Comparison of ENCODE assay signal across 17 mouse cellular contexts in the genomic region with DNA sequence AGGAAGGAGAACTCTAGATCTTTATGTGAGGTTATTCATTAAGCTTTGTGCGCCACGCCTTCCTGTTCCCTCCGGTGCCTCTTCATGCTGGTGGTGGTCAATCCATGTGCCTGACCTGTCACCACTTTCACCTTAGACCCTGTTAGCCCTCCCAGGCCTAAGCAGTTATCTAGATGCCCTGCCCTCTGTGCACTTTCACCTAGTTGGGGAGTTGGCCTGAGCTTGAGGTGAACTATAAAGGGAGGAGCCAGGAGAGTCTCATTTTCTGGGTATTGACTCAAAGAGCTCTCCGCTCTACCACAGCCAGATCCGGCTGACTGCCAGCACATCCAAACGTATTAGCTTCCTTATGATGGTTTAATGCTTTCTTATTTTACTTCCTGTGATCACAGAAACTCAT. TPM values are rescaled to one million over a fixed set of nuclear protein-coding genes. Genes with fewer than 3 reads are reported as not detected.
DNase-seq lines count a peak whose midpoint lies in the region; ATAC-seq and TF ChIP-seq lines count a peak whose summit lies in the region.
"Had no signal": no experiment of that assay in that cellular context is flagged by ENCODE, and none has a peak within 500 bp of the region (broad histone marks: within the 10 kb centered on the region; RNA-seq: fewer than 3 reads in every experiment).

No protein-coding gene starts in this region.

- H3K4me2 ChIP-seq in intestine, embryonic 16.5 days (ENCODE audit: low read depth, low read length), result no peak overlapping the region
- no peak overlapping the region for H3K4me2 ChIP-seq in stomach, embryonic 14.5 days (replicated peaks; ENCODE audit: low read depth, low read length)

- H3K4me1 ChIP-seq in heart, adult 2 months (ENCODE audit: control insufficient read depth, insufficient read depth, low read length), result peaks cover 5% of the 10 kb centered on the region; the same call in 1 of the 2 replicates
- H3K4me1 ChIP-seq in heart, embryonic 10.5 days, result no peaks in the 10 kb centered on the region
- H3K4me1 ChIP-seq in intestine, embryonic 16.5 days (ENCODE audit: control insufficient read depth, insufficient read depth, low read length), result peaks cover 4% of the 10 kb centered on the region; the same call in 1 of the 2 replicates
- no peaks in the 10 kb centered on the region for H3K4me1 ChIP-seq in stomach, embryonic 14.5 days (ENCODE audit: control insufficient read depth, insufficient read depth, low read length)

- no peak for TF ChIP-seq EP300 in heart, adult 2 months (IDR thresholded peaks at IDR 0.05; ENCODE audit: insufficient read depth, low read depth, low read length)

- WGBS in heart, adult 2 months, result 60% methylated on average over 6 of the region's 6 CpGs
- WGBS in heart, embryonic 10.5 days, result 82% methylated on average over 6 of the region's 6 CpGs
- 63% methylated on average over 6 of the region's 6 CpGs for WGBS in intestine, embryonic 16.5 days
- WGBS in stomach, embryonic 14.5 days, result 72% methylated on average over 6 of the region's 6 CpGs

- intact Hi-C loops in heart, adult 2 months (cut with DNase I), result no loop called here

- no peaks in the 10 kb centered on the region for H3K9me3 ChIP-seq in heart, embryonic 10.5 days
- H3K9me3 ChIP-seq in intestine, embryonic 16.5 days (ENCODE audit: control insufficient read depth, low read length), result no peaks in the 10 kb centered on the region
- no peaks in the 10 kb centered on the region for H3K9me3 ChIP-seq in stomach, embryonic 14.5 days (ENCODE audit: control insufficient read depth, low read depth, low read length)
- H3K9me3 ChIP-seq: G1E had no signal

- H3K9ac ChIP-seq in heart, adult 2 months (ENCODE audit: low read depth, low read length), result no peak overlapping the region
- H3K9ac ChIP-seq in intestine, embryonic 16.5 days (ENCODE audit: low read depth, low read length), result no peak overlapping the region
- no peak overlapping the region for H3K9ac ChIP-seq in stomach, embryonic 14.5 days (replicated peaks; ENCODE audit: low read depth, low read length)

- no peak for TF ChIP-seq CTCF in heart, adult 2 months (IDR thresholded peaks at IDR 0.05)

- H3K79me2 ChIP-seq in heart, adult 2 months (replicated peaks; ENCODE audit: control insufficient read depth, insufficient read depth, low read length), result peaks cover 2% of the 10 kb centered on the region

- no peak for DNase-seq in heart, adult 2 months
- no peak for DNase-seq in heart, embryonic 10.5 days (ENCODE audit: low spot score)
- peak; percentile 36 to 54 for DNase-seq in kidney, postnatal 4 days
- DNase-seq in embryo, embryonic 10.5 days (ENCODE audit: low spot score), result no peak
- DNase-seq in retina, postnatal 1 day, result no peak
- DNase-seq in cerebellum, postnatal 25 days, result no peak
- DNase-seq: heart, postnatal 10 days; lung, postnatal 14 days; right cerebral cortex, postnatal 4 days; thymus, adult 2 months had no signal

- H3K27me3 ChIP-seq in heart, adult 2 months (ENCODE audit: control insufficient read depth, insufficient read depth, low read length), result no peaks in the 10 kb centered on the region
- H3K27me3 ChIP-seq in heart, embryonic 10.5 days (ENCODE audit: insufficient read depth, poor library complexity, severe bottlenecking), result no peaks in the 10 kb centered on the region
- H3K27me3 ChIP-seq in intestine, embryonic 16.5 days (replicated peaks; ENCODE audit: control insufficient read depth, insufficient read depth, low read length), result no peaks in the 10 kb centered on the region
- no peaks in the 10 kb centered on the region for H3K27me3 ChIP-seq in stomach, embryonic 14.5 days (ENCODE audit: control insufficient read depth, insufficient read depth, low read length)

- ATAC-seq in intestine, embryonic 16.5 days, result peak; percentile 88
- peak; percentile 58; the same call in 1 of the 2 replicates for ATAC-seq in stomach, embryonic 14.5 days (ENCODE audit: insufficient number of reproducible peaks, insufficient read depth, low FRiP score, low read depth)

- TF ChIP-seq POLR2A in heart, adult 2 months (IDR thresholded peaks at IDR 0.05; ENCODE audit: insufficient read depth, low read depth, low read length), result no peak

- H3K36me3 ChIP-seq in heart, adult 2 months (ENCODE audit: control insufficient read depth, insufficient read depth, low read length), result no peaks in the 10 kb centered on the region
- no peaks in the 10 kb centered on the region for H3K36me3 ChIP-seq in heart, embryonic 10.5 days
- no peaks in the 10 kb centered on the region for H3K36me3 ChIP-seq in intestine, embryonic 16.5 days (ENCODE audit: control insufficient read depth, insufficient read depth, low read length)
- no peaks in the 10 kb centered on the region for H3K36me3 ChIP-seq in stomach, embryonic 14.5 days (ENCODE audit: control insufficient read depth, insufficient read depth, low read length)
- H3K36me3 ChIP-seq: G1E had no signal

- peak overlapping the region; percentile 9; the same call in 1 of the 2 replicates for H3K27ac ChIP-seq in heart, adult 2 months
- H3K27ac ChIP-seq in heart, embryonic 10.5 days, result no peak overlapping the region
- peak overlapping the region; percentile 17; the same call in 1 of the 2 replicates for H3K27ac ChIP-seq in intestine, embryonic 16.5 days (ENCODE audit: low read length)
- no peak overlapping the region for H3K27ac ChIP-seq in stomach, embryonic 14.5 days (ENCODE audit: low read length)

- H3K4me3 ChIP-seq in heart, adult 2 months, result no peak overlapping the region
- no peak overlapping the region for H3K4me3 ChIP-seq in heart, embryonic 10.5 days
- no peak overlapping the region; the same call in 1 of the 2 replicates for H3K4me3 ChIP-seq in intestine, embryonic 16.5 days (ENCODE audit: low read length)
- no peak overlapping the region for H3K4me3 ChIP-seq in stomach, embryonic 14.5 days (ENCODE audit: low read depth, low read length)

RNA-seq across cellular contexts. Expression of gene Abhd6, which starts 13.6 kb away (rescaled TPM):
- 10 to 100 TPM in 1 of 2 experiments, 1 to 10 TPM in 1; 8.9 to 13.7 TPM for total RNA-seq in heart, adult 2 months (2021)
- polyA plus RNA-seq in heart, adult 2 months (2012; rRNA removed), result 12.4 and 15.3 TPM in 2 replicates
- 9.2 and 16.0 TPM in 2 replicates for polyA plus RNA-seq in heart, embryonic 10.5 days (2016; fragmentation: Nextera tagmentation; extraction: Ambion mirVana)
- 12.5 and 14.1 TPM in 2 replicates for polyA plus RNA-seq in intestine, embryonic 16.5 days (2015; fragmentation: Nextera tagmentation; extraction: Ambion mirVana)
- polyA plus RNA-seq in stomach, embryonic 14.5 days (2014; fragmentation: Nextera tagmentation; extraction: Ambion mirVana), result 20.3 and 25.6 TPM in 2 replicates
- total RNA-seq: G1E had no signal
- polyA plus RNA-seq: G1E had no signal

RNA-seq across cellular contexts. Expression of gene Dnase1l3, which starts 21.9 kb away (rescaled TPM):
- under 1 TPM in 1 of 2 experiments, not detected in 1; 0.07 TPM for total RNA-seq in heart, adult 2 months (2021)
- polyA plus RNA-seq in heart, adult 2 months (2012; rRNA removed), result 0.12 and 0.57 TPM in 2 replicates
- not detected in 2 replicates for polyA plus RNA-seq in heart, embryonic 10.5 days (2016; fragmentation: Nextera tagmentation; extraction: Ambion mirVana)
- polyA plus RNA-seq in intestine, embryonic 16.5 days (2015; fragmentation: Nextera tagmentation; extraction: Ambion mirVana), result 1.7 and 1.9 TPM in 2 replicates
- polyA plus RNA-seq in stomach, embryonic 14.5 days (2014; fragmentation: Nextera tagmentation; extraction: Ambion mirVana), result 0.28 and 0.38 TPM in 2 replicates
- total RNA-seq: heart, postnatal 10 days; left cerebral cortex, postnatal 36 days had no signal
- polyA plus RNA-seq: forebrain, embryonic 11.5 days; G1E had no signal

RNA-seq across cellular contexts. Expression of gene Gm45521, which starts 59.2 kb away (rescaled TPM):
- total RNA-seq in heart, adult 2 months (2021), result not detected
- polyA plus RNA-seq in heart, adult 2 months (2012; rRNA removed), result not detected in 2 replicates
- 0.20 and 0.59 TPM in 2 replicates for polyA plus RNA-seq in heart, embryonic 10.5 days (2016; fragmentation: Nextera tagmentation; extraction: Ambion mirVana)
- polyA plus RNA-seq in intestine, embryonic 16.5 days (2015; fragmentation: Nextera tagmentation; extraction: Ambion mirVana), result not detected in 2 replicates
- not detected in 2 replicates for polyA plus RNA-seq in stomach, embryonic 14.5 days (2014; fragmentation: Nextera tagmentation; extraction: Ambion mirVana)
- total RNA-seq: adrenal gland, adult 18-20 months; G1E; gastrocnemius, postnatal 4 days; heart, postnatal 10 days; left cerebral cortex, postnatal 36 days had no signal
- polyA plus RNA-seq: forebrain, embryonic 11.5 days; G1E; thymus, adult 2 months had no signal

Comparison
In these comparisons a context has a peak if more than half of its experiments do, and no peak if none do; other contexts are left out.
1. H3K27ac ChIP-seq: peak in heart, adult 2 months (single experiment) and intestine, embryonic 16.5 days (single experiment); none in heart, embryonic 10.5 days (single experiment) and stomach, embryonic 14.5 days (single experiment).
2. DNase-seq: peak in kidney, postnatal 4 days (2 of 2); none in heart, adult 2 months (0 of 2), heart, embryonic 10.5 days (single experiment), embryo, embryonic 10.5 days (single experiment), retina, postnatal 1 day (single experiment) and cerebellum, postnatal 25 days (0 of 2).